Mouse (Mus musculus): Measurements from ENCODE around the gene Trim7. TPM values are rescaled to one million over a fixed set of nuclear protein-coding genes. Genes with fewer than 3 reads are reported as not detected.
A peak's percentile ranks its signal among the peaks of the same experiment; 100 is the strongest.

The Trim7 gene
- polyA plus RNA-seq, 1 experiment from 2014 or later, result 1.8 TPM

DNA sequence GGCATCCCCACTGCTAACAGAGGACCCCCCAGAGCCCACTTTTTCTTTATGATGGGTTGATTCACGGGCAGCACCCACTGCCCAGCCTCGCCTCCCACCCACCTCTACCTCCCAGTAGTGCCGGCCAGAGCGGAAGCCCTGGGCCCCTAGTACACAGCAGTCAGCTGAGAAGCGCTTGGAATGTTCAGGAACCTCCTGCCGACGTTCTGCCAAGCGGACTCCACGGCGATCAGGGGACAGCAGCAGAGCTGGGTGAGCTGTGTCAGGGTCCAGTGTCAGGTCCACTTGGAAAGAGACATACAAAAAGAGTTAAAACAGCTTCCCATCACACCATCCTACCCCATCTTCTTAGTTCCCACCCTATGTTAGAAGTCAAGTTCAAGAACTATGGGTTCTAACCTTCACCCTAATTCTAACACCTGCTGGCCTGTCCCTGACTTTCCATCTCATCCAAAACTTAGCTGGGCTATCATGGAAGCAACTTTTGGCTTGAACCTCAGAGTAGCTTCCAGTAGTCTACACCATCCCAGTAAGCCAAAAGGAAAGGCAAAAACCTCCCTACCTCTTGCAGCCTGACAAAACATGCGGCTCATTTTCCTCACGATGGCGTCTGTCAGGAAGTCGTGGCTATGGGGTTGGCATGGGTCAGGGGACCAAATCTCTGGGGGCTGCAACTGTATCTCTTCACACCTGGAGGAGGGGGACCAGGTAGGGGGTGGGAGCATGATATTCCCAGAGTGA, 18.2 kb upstream of the Trim7 start:
- Histone ChIP-seq H3K9me3 (no peaks in the 10 kb centered on the region), H3K27me3 (replicated peaks) (no peaks in the 10 kb centered on the region), H3K9ac (no peak overlapping the region), H3K27ac (no peak overlapping the region), H3K4me2 (replicated peaks) (no peak overlapping the region), H3K36me3 (peaks cover 98% of the 10 kb centered on the region), H3K4me3 (no peak overlapping the region), H3K4me1 (peaks cover under 1% of the 10 kb centered on the region; the same call in 1 of the 2 replicates)
- 75% methylated on average over 14 of the region's 14 CpGs for WGBS
- peak; percentile 23; the same call in 1 of the 2 replicates for ATAC-seq (ENCODE audit: low FRiP score, low read depth)

DNA sequence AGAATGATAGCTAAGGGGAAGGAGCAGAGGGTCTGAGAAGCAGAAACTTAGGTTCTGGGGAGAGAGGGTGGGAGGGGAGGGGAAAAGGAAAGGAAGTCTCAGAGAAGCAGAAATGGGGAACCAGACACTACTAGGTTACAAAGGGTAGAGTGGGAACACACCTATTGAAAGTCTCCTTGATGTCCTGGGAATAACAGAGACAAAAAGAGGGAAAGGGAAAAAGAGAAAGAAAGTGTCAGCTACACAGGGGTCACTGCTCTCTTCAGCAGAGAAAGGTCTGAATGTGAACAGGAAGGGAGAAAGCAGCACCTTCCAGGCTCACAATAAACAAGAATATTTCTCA, 17.7 kb upstream of the Trim7 start:
- H3K4me3 ChIP-seq, result no peak overlapping the region
- no peaks in the 10 kb centered on the region for H3K4me1 ChIP-seq
- no peak for ATAC-seq (ENCODE audit: low FRiP score, low read depth)
- H3K27ac ChIP-seq, result no peak overlapping the region
- H3K9ac ChIP-seq, result no peak overlapping the region
- no peaks in the 10 kb centered on the region for H3K27me3 ChIP-seq (replicated peaks)
- no peaks in the 10 kb centered on the region for H3K9me3 ChIP-seq
- no peak overlapping the region for H3K4me2 ChIP-seq (replicated peaks)
- H3K36me3 ChIP-seq, result peaks cover 93% of the 10 kb centered on the region

DNA sequence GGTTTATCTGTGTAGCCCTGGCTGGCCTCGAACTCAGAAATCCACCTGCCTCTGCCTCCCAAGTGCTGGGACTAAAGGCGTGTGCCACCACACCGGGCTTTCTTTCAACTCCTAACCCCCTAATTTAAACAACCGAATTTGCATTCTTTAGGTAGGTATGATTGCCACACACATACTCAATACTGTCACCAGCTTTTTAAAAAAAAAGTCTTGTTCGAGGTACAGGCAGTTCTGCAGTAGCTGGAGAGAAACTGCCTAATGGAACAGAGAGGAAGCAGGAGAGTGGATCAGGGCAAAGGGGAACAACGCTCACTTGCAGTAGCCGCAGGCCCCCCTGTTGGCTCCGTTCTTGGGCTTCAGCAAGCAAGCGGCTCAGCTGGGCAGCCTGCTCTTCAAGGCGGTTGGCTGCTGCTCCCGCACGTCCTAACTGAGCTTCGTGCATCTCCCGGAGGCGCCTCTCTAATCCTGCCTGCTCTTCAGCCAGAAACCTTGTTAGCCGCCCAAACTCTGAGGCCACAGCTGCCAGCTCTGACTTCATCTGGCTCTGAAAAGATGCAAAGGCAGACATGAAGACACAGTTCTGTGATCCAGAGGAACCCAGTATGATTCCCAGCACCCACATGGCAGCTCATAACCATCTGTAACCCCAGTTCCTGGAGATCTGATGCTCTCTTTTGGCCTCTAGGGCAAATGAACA, 17.1 kb upstream of the Trim7 start:
- no peak overlapping the region for H3K27ac ChIP-seq
- H3K4me2 ChIP-seq (replicated peaks), result no peak overlapping the region
- H3K4me1 ChIP-seq, result no peaks in the 10 kb centered on the region
- no peaks in the 10 kb centered on the region for H3K9me3 ChIP-seq
- 76% methylated on average over 16 of the region's 16 CpGs for WGBS
- ATAC-seq (ENCODE audit: low FRiP score, low read depth), result no peak
- H3K9ac ChIP-seq, result no peak overlapping the region
- no peaks in the 10 kb centered on the region for H3K27me3 ChIP-seq (replicated peaks)
- no peak overlapping the region for H3K4me3 ChIP-seq
- peaks cover 87% of the 10 kb centered on the region for H3K36me3 ChIP-seq

DNA sequence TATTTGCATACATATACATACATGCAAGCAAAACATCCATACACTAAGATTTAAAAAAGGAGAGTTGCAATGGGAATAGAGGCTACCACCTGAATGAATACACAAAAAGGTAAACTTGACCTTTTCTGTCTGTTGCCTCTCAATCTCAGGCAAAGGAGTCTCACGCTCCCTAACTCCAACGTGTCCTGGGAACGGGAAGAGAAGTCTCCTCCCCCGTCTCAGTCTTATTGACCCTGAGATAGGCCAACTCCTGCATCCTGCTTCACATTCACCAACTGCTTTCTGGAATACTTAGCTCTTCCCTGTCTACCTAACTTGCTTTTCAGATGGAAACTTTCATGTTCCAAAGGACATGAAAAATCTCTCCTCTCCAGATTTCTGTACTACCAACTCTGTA, 16.5 kb upstream of the Trim7 start:
- H3K36me3 ChIP-seq, result peaks cover 81% of the 10 kb centered on the region
- 66% methylated on average over 4 of the region's 4 CpGs for WGBS
- H3K27ac ChIP-seq, result no peak overlapping the region
- no peaks in the 10 kb centered on the region for H3K9me3 ChIP-seq
- peaks cover 4% of the 10 kb centered on the region for H3K4me1 ChIP-seq
- no peak overlapping the region for H3K4me3 ChIP-seq
- H3K27me3 ChIP-seq (replicated peaks), result no peaks in the 10 kb centered on the region
- no peak overlapping the region for H3K4me2 ChIP-seq (replicated peaks)
- H3K9ac ChIP-seq, result no peak overlapping the region
- ATAC-seq (ENCODE audit: low FRiP score, low read depth), result no peak

DNA sequence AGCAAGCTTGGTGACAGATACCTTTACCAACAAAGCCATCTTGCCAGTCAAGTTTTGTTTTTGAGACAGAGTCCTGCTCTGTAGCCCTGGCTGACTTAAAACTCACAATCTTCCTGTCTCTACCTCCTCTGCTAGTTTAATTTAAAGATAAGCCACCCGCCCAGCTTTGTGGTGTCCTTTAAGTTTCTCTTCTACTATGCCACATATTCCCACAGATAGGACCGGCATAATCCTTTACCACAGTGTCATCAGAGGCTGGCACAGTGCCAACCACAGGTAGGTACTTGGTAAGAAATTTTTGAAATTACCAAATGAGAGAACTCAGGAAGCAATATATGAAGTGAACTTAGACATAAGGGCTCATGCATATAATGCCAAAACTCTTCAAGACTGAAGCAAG, 15.8 kb upstream of the Trim7 start:
- Histone ChIP-seq H3K27me3 (replicated peaks) (no peaks in the 10 kb centered on the region), H3K9ac (no peak overlapping the region), H3K27ac (no peak overlapping the region), H3K9me3 (no peaks in the 10 kb centered on the region), H3K4me2 (replicated peaks) (no peak overlapping the region), H3K36me3 (peaks cover 74% of the 10 kb centered on the region), H3K4me3 (no peak overlapping the region), H3K4me1 (peaks cover 11% of the 10 kb centered on the region)
- 94% methylated on average over 2 of the region's 2 CpGs for WGBS
- no peak for ATAC-seq (ENCODE audit: low FRiP score, low read depth)

DNA sequence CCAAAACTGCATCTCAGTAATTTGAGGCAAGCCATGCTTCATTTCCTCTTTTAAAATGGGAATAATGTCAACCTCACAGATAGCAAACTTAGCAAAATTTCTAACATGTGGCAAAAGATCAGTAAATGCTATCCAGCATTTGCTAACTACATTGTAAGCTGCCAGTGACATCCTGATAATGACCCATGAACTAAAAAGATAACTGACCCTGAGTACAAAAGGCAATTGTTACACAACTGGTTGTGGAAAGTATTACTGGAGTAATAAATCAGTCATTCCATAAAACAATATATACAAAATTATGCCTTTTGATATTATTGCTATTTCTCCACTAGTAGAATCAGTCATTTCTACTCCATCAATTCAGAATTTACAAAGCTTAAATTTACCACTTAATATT, 12.2 kb upstream of the Trim7 start:
- Histone ChIP-seq H3K36me3 (peaks cover 38% of the 10 kb centered on the region), H3K27ac (no peak overlapping the region), H3K9me3 (no peaks in the 10 kb centered on the region), H3K27me3 (replicated peaks) (no peaks in the 10 kb centered on the region), H3K4me2 (replicated peaks) (no peak overlapping the region), H3K4me1 (peaks cover 23% of the 10 kb centered on the region), H3K4me3 (no peak overlapping the region), H3K9ac (no peak overlapping the region)
- ATAC-seq (ENCODE audit: low FRiP score, low read depth), result no peak

DNA sequence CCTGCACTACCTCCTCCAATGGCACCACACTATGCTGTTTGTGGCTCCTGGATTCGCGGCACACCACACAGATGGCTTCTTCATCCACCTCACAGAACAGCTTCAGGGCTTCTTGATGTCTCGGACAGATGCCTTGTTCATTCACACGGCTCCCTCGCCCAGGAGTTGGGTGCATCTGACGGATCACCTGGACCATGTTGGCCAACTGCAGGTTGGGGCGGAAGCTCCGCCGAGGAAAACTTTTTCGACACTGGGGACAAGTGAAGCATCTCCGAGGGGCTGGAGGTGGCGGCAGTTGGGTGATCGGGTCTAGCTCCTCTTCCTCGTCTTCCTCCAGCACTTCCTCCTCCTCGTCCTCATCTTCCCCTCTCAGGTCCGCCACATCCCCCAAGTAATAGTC, 10.1 kb upstream of the Trim7 start:
- H3K4me1 ChIP-seq, result peaks cover 23% of the 10 kb centered on the region
- peak overlapping the region; percentile 91 for H3K4me2 ChIP-seq (replicated peaks)
- H3K36me3 ChIP-seq, result peaks cover 18% of the 10 kb centered on the region
- no peak for ATAC-seq (ENCODE audit: low FRiP score, low read depth)
- no peaks in the 10 kb centered on the region for H3K9me3 ChIP-seq
- H3K4me3 ChIP-seq, result peak overlapping the region; percentile 81
- H3K27me3 ChIP-seq (replicated peaks), result no peaks in the 10 kb centered on the region
- H3K9ac ChIP-seq, result peak overlapping the region; percentile 81
- WGBS, result 79% methylated on average over 16 of the region's 16 CpGs
- H3K27ac ChIP-seq, result no peak overlapping the region

DNA sequence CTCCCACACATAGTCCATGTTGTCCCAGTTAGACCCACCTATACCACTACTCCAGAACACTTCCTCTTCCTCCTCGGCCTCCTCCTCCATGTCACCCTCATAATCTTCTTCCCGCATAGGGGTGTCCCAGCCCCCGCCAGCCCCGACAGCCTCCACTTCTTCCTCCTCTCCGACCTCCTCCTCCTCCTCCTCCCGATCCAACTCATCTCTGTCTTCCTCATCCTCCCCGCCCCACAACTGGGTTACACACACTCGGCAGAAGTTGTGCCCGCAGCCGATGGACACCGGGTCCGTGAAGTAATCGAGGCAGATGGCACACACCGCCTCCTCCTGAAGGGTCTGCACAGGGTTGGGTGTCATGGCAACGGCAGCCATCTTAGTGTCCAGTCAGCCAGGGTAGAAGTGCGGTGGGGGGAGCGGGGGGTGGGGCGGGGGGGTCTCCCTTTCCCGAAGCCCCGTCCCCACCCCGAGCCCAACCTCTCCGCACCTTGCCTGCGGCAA, 9.6 kb upstream of the Trim7 start:
- ATAC-seq (ENCODE audit: low FRiP score, low read depth), result peak; percentile 77
- Histone ChIP-seq H3K36me3 (peaks cover 14% of the 10 kb centered on the region), H3K4me3 (peak overlapping the region; percentile 81), H3K4me1 (peaks cover 23% of the 10 kb centered on the region), H3K4me2 (replicated peaks) (peak overlapping the region; percentile 91), H3K27ac (peak overlapping the region; percentile 23; the same call in 1 of the 2 replicates), H3K27me3 (replicated peaks) (no peaks in the 10 kb centered on the region), H3K9ac (peak overlapping the region; percentile 81), H3K9me3 (no peaks in the 10 kb centered on the region)
- WGBS, result 6% methylated on average over 15 of the region's 23 CpGs

DNA sequence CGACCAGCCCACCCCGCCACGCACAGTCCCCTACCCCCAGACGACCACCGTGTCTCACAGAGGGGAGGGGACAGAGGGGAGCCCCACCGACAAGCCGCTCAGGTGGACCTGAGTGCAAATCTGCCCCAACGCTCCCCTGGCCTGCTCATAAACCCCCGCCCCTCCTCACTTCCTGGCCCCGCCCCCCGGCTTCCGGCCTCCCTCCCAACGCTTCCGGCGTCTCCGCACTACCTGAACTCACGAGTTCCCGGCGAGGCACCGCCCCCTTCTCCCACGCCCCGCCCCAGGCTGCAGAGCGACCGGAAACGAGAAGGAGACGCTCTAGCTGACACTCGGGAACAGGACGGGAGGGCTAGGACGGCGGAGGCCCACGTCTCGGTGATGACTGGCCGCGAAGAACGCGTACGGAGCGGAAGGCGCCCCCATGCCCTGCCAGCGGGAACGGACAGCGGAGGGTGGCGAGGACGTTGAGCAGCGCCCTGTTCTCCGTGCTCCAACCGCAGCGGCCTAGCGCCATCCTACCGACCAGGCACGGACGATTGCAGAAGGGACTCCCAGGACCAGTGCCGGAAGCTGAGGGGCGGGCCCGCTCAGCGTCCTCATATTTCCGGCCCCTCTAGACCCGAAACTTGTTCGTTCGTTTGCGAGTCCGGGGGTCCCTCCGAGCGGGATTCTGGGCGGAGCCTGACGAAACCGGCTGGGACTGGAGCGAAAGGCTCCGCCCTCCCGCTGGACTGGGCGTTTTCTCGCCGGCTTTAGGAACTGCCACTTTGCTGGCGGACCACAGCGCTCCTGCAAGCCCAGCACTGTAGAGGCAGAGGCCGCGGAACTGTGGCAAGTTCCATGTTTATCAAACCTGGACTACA, 8.9 kb upstream of the Trim7 start, which contains the start of gene Trim41:
Gene Trim41, minus strand, starts transcription at position 554 of the 866 bp plus-strand sequence.
- peaks cover 7% of the 10 kb centered on the region for H3K36me3 ChIP-seq
- H3K27me3 ChIP-seq (replicated peaks), result no peaks in the 10 kb centered on the region
- peaks cover 23% of the 10 kb centered on the region for H3K4me1 ChIP-seq
- peak within 1 kb of the TSS; percentile 81 for H3K4me3 ChIP-seq
- peak within 1 kb of the TSS; percentile 91 for H3K4me2 ChIP-seq (replicated peaks)
- WGBS, result under 1% methylated on average over 72 of the region's 77 CpGs
- H3K9ac ChIP-seq, result peak within 1 kb of the TSS; percentile 81
- peak within 1 kb of the TSS; percentile 88 for H3K27ac ChIP-seq
- ATAC-seq (ENCODE audit: low FRiP score, low read depth), result peak; percentile 96
- no peaks in the 10 kb centered on the region for H3K9me3 ChIP-seq

DNA sequence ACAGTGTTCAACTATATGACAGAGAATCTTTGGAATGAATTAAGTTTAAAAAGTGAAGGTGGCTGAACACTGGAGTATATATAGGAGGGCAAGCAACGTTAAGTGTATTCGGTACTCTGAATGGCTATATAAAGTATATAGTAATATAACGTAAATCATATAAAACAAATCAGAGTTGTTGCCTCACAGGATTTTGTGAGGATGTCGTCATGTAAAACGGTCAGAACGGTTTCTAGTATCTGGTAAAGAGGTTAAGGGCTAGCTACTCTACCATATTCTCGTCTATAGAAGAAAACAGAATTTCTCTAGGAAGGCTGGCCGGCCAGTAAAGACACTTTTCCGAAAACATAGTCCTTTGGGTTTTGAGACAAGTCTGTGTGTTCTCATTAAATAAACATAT, 8.1 kb upstream of the Trim7 start:
- H3K4me3 ChIP-seq, result peak overlapping the region; percentile 81
- H3K9me3 ChIP-seq, result no peaks in the 10 kb centered on the region
- 9% methylated on average over 9 of the region's 9 CpGs for WGBS
- H3K4me1 ChIP-seq, result peaks cover 23% of the 10 kb centered on the region
- H3K9ac ChIP-seq, result peak overlapping the region; percentile 81; the same call in 1 of the 2 replicates
- no peak for ATAC-seq (ENCODE audit: low FRiP score, low read depth)
- H3K4me2 ChIP-seq (replicated peaks), result peak overlapping the region; percentile 91
- H3K36me3 ChIP-seq, result no peaks in the 10 kb centered on the region
- H3K27me3 ChIP-seq (replicated peaks), result no peaks in the 10 kb centered on the region
- 0 out of 2 replicates have a peak overlapping the region, but pooled peaks have one; percentile 88 for H3K27ac ChIP-seq

DNA sequence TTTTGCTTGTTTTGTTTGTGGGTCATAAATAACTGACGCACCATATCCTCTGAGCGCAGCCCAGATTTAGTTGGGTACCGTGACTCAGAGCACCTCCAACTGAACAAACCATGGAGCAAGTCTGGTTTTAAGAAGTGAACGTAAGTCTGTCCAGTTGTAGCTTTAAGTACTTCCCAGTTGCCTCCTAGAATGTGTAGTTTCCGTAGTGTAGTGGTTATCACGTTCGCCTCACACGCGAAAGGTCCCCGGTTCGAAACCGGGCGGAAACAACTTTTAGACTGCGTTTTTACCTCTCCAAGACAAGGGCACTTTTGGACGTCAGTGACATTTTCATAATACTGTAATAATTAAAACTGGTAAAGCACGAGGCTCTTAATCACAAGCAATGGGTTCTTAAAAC, 7.6 kb upstream of the Trim7 start:
- H3K27ac ChIP-seq, result no peak overlapping the region
- under 1% methylated on average over 16 of the region's 16 CpGs for WGBS
- ATAC-seq (ENCODE audit: low FRiP score, low read depth), result no peak

More for the DNA sequence above, 7.6 kb upstream of the Trim7 start:
- no peaks in the 10 kb centered on the region for H3K9me3 ChIP-seq
- no peaks in the 10 kb centered on the region for H3K36me3 ChIP-seq
- H3K27me3 ChIP-seq (replicated peaks), result no peaks in the 10 kb centered on the region
- H3K4me3 ChIP-seq, result peak overlapping the region; percentile 81
- peaks cover 23% of the 10 kb centered on the region for H3K4me1 ChIP-seq
- peak overlapping the region; percentile 91 for H3K4me2 ChIP-seq (replicated peaks)
- no peak overlapping the region for H3K9ac ChIP-seq
